8 mouse cellular contexts compared by ENCODE assay signal in genomic region chr3:96160222-96160802, GRCm38 (mm10). TPM values are rescaled to one million over a fixed set of nuclear protein-coding genes. Genes with fewer than 3 reads are reported as not detected.
DNase-seq lines count a peak whose midpoint lies in the region; ATAC-seq and TF ChIP-seq lines count a peak whose summit lies in the region.

No protein-coding gene starts in this region.

- TF ChIP-seq CTCF in liver, embryonic 14.5 days (IDR thresholded peaks at IDR 0.05; ENCODE audit: low read depth): no peak

- DNase-seq in layer of hippocampus, adult 18-20 months (ENCODE audit: low spot score in 2 of 2): peak; percentile 40 to 60
- DNase-seq in layer of hippocampus, postnatal 36 days: no peak
- peak; percentile 98 for DNase-seq in heart, adult 11 months
- DNase-seq in kidney, adult 11 months: peak; percentile 77
- DNase-seq in liver, embryonic 14.5 days (ENCODE audit: low read depth in 3 of 3, low spot score in 3 of 3): no peak
- no peak for DNase-seq in thymus, postnatal 4 days

- H3K4me1 ChIP-seq in brown adipose tissue, adult 24 weeks (ENCODE audit: control insufficient read depth, insufficient read depth, insufficient read length, low read length): peaks cover 8% of the 10 kb centered on the region
- peaks cover 0 to 12% of the 10 kb centered on the region in 2 experiments; a peak in 2 of 4 replicates for H3K4me1 ChIP-seq in liver, embryonic 14.5 days (replicated peaks; ENCODE audit: control insufficient read depth in 2 of 2, insufficient read depth in 2 of 2, low read length in 1 of 2)
- peaks cover 25% of the 10 kb centered on the region for H3K4me1 ChIP-seq in neural tube, embryonic 13.5 days (replicated peaks)

- WGBS in liver, embryonic 14.5 days (ENCODE audit: insufficient replicate concordance): 48% methylated on average over 4 of the region's 4 CpGs
- WGBS in neural tube, embryonic 13.5 days: 66% methylated on average over 4 of the region's 4 CpGs

- peak overlapping the region; percentile 59 for H3K27ac ChIP-seq in brown adipose tissue, adult 24 weeks (replicated peaks; ENCODE audit: low read depth, low read length)
- H3K27ac ChIP-seq in liver, embryonic 14.5 days: no peak overlapping the region
- H3K27ac ChIP-seq in neural tube, embryonic 13.5 days (replicated peaks): no peak overlapping the region

- H3K9me3 ChIP-seq in liver, embryonic 14.5 days (ENCODE audit: control insufficient read depth, low read length): no peaks in the 10 kb centered on the region
- no peaks in the 10 kb centered on the region for H3K9me3 ChIP-seq in neural tube, embryonic 13.5 days

- H3K9ac ChIP-seq in liver, embryonic 14.5 days (replicated peaks): no peak overlapping the region
- H3K9ac ChIP-seq in neural tube, embryonic 13.5 days: 0 out of 2 replicates have a peak overlapping the region, but pooled peaks have one; percentile 72

- H3K27me3 ChIP-seq in liver, embryonic 14.5 days (ENCODE audit: control insufficient read depth, insufficient read depth, low read length): peaks cover 32% of the 10 kb centered on the region
- H3K27me3 ChIP-seq in neural tube, embryonic 13.5 days: no peaks in the 10 kb centered on the region

- peak overlapping the region; percentile 70 for H3K4me3 ChIP-seq in brown adipose tissue, adult 24 weeks (ENCODE audit: insufficient read depth, low read depth, low read length)
- H3K4me3 ChIP-seq in liver, embryonic 14.5 days (ENCODE audit: insufficient read depth in 1 of 2, low read depth in 2 of 2, low read length in 2 of 2): no peak overlapping the region
- no peak overlapping the region for H3K4me3 ChIP-seq in neural tube, embryonic 13.5 days

- H3K36me3 ChIP-seq in liver, embryonic 14.5 days (replicated peaks; ENCODE audit: control insufficient read depth, insufficient read depth, low read depth): no peaks in the 10 kb centered on the region
- peaks cover 7% of the 10 kb centered on the region for H3K36me3 ChIP-seq in neural tube, embryonic 13.5 days

- peak; percentile 29; the same call in 1 of the 2 replicates for ATAC-seq in liver, embryonic 14.5 days (ENCODE audit: insufficient read depth)
- no peak for ATAC-seq in neural tube, embryonic 13.5 days (ENCODE audit: low read depth)

- no peak for TF ChIP-seq EP300 in liver, embryonic 14.5 days (IDR thresholded peaks at IDR 0.05; ENCODE audit: low read depth)

- H3K4me2 ChIP-seq in liver, embryonic 14.5 days (ENCODE audit: low read depth): no peak overlapping the region; the same call in 1 of the 2 replicates
- H3K4me2 ChIP-seq in neural tube, embryonic 13.5 days: peak overlapping the region; percentile 78

RNA-seq across cellular contexts. Expression of gene Mtmr11, which starts 1.5 kb away (rescaled TPM):
- total RNA-seq in layer of hippocampus, adult 18-20 months (2021): 1 to 10 TPM; 4.0 to 6.8 TPM
- total RNA-seq in layer of hippocampus, postnatal 36 days (2021): 1 to 10 TPM; 4.2 to 5.2 TPM
- 2.8 and 2.9 TPM in 2 replicates for polyA plus RNA-seq in brown adipose tissue, adult 24 weeks (2012; ENCODE audit: insufficient read depth, insufficient read length, missing spikeins)
- 2.7 and 2.8 TPM in 2 replicates for polyA plus RNA-seq in liver, embryonic 14.5 days (2012; rRNA removed)
- polyA plus RNA-seq in liver, embryonic 14.5 days (2014; fragmentation: Nextera tagmentation; extraction: Ambion mirVana): 1.9 and 2.1 TPM in 2 replicates
- polyA plus RNA-seq in neural tube, embryonic 13.5 days (2015; fragmentation: Nextera tagmentation; extraction: Ambion mirVana): 10.5 and 14.1 TPM in 2 replicates

RNA-seq across cellular contexts. Expression of gene Sf3b4, which starts 11.8 kb away (rescaled TPM):
- total RNA-seq in layer of hippocampus, adult 18-20 months (2021): 10 to 100 TPM; 50.4 to 51.0 TPM
- 10 to 100 TPM; 52.0 to 54.5 TPM for total RNA-seq in layer of hippocampus, postnatal 36 days (2021)
- polyA plus RNA-seq in brown adipose tissue, adult 24 weeks (2012; ENCODE audit: insufficient read depth, insufficient read length, missing spikeins): 11.4 and 13.6 TPM in 2 replicates
- 48.2 and 54.2 TPM in 2 replicates for polyA plus RNA-seq in liver, embryonic 14.5 days (2012; rRNA removed)
- 75.4 and 83.8 TPM in 2 replicates for polyA plus RNA-seq in liver, embryonic 14.5 days (2014; fragmentation: Nextera tagmentation; extraction: Ambion mirVana)
- 135 and 145 TPM in 2 replicates for polyA plus RNA-seq in neural tube, embryonic 13.5 days (2015; fragmentation: Nextera tagmentation; extraction: Ambion mirVana)

RNA-seq across cellular contexts. Expression of gene Sv2a, which starts 20.6 kb away (rescaled TPM):
- total RNA-seq in layer of hippocampus, adult 18-20 months (2021): 100 to 1,000 TPM; 359 to 373 TPM
- 100 to 1,000 TPM; 351 to 376 TPM for total RNA-seq in layer of hippocampus, postnatal 36 days (2021)
- polyA plus RNA-seq in brown adipose tissue, adult 24 weeks (2012; ENCODE audit: insufficient read depth, insufficient read length, missing spikeins): not detected in 2 replicates
- polyA plus RNA-seq in liver, embryonic 14.5 days (2012; rRNA removed): 0.39 and 0.48 TPM in 2 replicates
- 0.10 and 0.39 TPM in 2 replicates for polyA plus RNA-seq in liver, embryonic 14.5 days (2014; fragmentation: Nextera tagmentation; extraction: Ambion mirVana)
- 72.2 and 78.5 TPM in 2 replicates for polyA plus RNA-seq in neural tube, embryonic 13.5 days (2015; fragmentation: Nextera tagmentation; extraction: Ambion mirVana)

RNA-seq across cellular contexts. Expression of gene Otud7b, which starts 56.0 kb away (rescaled TPM):
- 10 to 100 TPM; 40.1 to 40.8 TPM for total RNA-seq in layer of hippocampus, adult 18-20 months (2021)
- total RNA-seq in layer of hippocampus, postnatal 36 days (2021): 10 to 100 TPM; 31.0 to 32.6 TPM
- polyA plus RNA-seq in brown adipose tissue, adult 24 weeks (2012; ENCODE audit: insufficient read depth, insufficient read length, missing spikeins): 6.9 and 8.3 TPM in 2 replicates
- polyA plus RNA-seq in liver, embryonic 14.5 days (2012; rRNA removed): 2.8 and 3.5 TPM in 2 replicates
- 5.2 and 8.4 TPM in 2 replicates for polyA plus RNA-seq in liver, embryonic 14.5 days (2014; fragmentation: Nextera tagmentation; extraction: Ambion mirVana)
- 9.4 and 12.7 TPM in 2 replicates for polyA plus RNA-seq in neural tube, embryonic 13.5 days (2015; fragmentation: Nextera tagmentation; extraction: Ambion mirVana)

RNA-seq across cellular contexts. Expression of gene Bola1, which starts 59.2 kb away (rescaled TPM):
- total RNA-seq in layer of hippocampus, adult 18-20 months (2021): 10 to 100 TPM; 18.2 to 19.4 TPM
- total RNA-seq in layer of hippocampus, postnatal 36 days (2021): 10 to 100 TPM; 15.3 to 18.2 TPM
- 36.7 and 42.5 TPM in 2 replicates for polyA plus RNA-seq in brown adipose tissue, adult 24 weeks (2012; ENCODE audit: insufficient read depth, insufficient read length, missing spikeins)
- 32.2 and 34.0 TPM in 2 replicates for polyA plus RNA-seq in liver, embryonic 14.5 days (2012; rRNA removed)
- polyA plus RNA-seq in liver, embryonic 14.5 days (2014; fragmentation: Nextera tagmentation; extraction: Ambion mirVana): 49.4 and 49.7 TPM in 2 replicates
- 54.1 and 63.0 TPM in 2 replicates for polyA plus RNA-seq in neural tube, embryonic 13.5 days (2015; fragmentation: Nextera tagmentation; extraction: Ambion mirVana)

Comparison
In these comparisons a context has a peak if more than half of its experiments do, and no peak if none do; other contexts are left out.
1. DNase-seq: peak in layer of hippocampus, adult 18-20 months (2 of 2), heart, adult 11 months (single experiment) and kidney, adult 11 months (single experiment); none in layer of hippocampus, postnatal 36 days (0 of 2), liver, embryonic 14.5 days (0 of 3) and thymus, postnatal 4 days (single experiment).
2. RNA of gene Sv2a, which starts 20.6 kb away (polyA plus RNA-seq): 72.2 to 78.5 TPM in neural tube, embryonic 13.5 days; 0.10 to 0.48 TPM in liver, embryonic 14.5 days and not detected in brown adipose tissue, adult 24 weeks; every median in the first group is over 10 times any median in the second.